Mouse (Mus musculus) ES-E14 (cell line): ENCODE results near the gene Nceh1.

Source experiments
- HCFC1 ChIP-seq: IDR thresholded peaks from 2 replicates; pipeline ENCODE4 v1.6.1; 2012; ENCODE audit warnings: low read length, inconsistent platforms, borderline replicate concordance; ENCODE audit not compliant: insufficient read depth
- MAFK ChIP-seq: IDR thresholded peaks from 2 replicates; pipeline ENCODE4 v1.6.1; 2014; ENCODE audit warnings: mild to moderate bottlenecking, low read depth, low read length, inconsistent platforms; ENCODE audit not compliant: insufficient read depth
- ZC3H11A ChIP-seq: IDR thresholded peaks from 2 replicates; pipeline ENCODE4 v1.6.1; 2012; ENCODE audit warnings: low read depth, mild to moderate bottlenecking, inconsistent platforms, low read length, borderline replicate concordance

DNA sequence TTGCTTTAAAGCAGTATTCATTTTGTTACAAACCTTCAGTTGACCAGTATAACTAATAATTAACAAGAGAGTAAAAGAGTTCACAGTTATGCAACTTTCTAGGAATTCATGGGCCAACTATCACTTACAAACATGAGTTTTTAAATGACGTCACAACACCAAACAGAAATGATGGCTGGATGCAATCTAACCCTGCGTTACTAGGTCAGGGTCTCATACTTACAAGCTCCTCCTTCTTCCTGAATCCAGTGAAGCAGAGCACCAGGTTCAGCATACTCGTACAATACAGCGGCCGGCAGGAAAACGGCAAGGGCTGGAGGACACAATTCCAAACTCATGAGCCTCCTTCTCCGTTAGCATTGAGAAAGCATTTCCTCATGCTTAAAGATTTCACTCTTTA lies 37.0 kb upstream of the Nceh1 start:
- TF ChIP-seq MAFK (no peak), HCFC1 (no peak), ZC3H11A (no peak)
